21 mouse cellular contexts compared by ENCODE assay signal in the genomic region with DNA sequence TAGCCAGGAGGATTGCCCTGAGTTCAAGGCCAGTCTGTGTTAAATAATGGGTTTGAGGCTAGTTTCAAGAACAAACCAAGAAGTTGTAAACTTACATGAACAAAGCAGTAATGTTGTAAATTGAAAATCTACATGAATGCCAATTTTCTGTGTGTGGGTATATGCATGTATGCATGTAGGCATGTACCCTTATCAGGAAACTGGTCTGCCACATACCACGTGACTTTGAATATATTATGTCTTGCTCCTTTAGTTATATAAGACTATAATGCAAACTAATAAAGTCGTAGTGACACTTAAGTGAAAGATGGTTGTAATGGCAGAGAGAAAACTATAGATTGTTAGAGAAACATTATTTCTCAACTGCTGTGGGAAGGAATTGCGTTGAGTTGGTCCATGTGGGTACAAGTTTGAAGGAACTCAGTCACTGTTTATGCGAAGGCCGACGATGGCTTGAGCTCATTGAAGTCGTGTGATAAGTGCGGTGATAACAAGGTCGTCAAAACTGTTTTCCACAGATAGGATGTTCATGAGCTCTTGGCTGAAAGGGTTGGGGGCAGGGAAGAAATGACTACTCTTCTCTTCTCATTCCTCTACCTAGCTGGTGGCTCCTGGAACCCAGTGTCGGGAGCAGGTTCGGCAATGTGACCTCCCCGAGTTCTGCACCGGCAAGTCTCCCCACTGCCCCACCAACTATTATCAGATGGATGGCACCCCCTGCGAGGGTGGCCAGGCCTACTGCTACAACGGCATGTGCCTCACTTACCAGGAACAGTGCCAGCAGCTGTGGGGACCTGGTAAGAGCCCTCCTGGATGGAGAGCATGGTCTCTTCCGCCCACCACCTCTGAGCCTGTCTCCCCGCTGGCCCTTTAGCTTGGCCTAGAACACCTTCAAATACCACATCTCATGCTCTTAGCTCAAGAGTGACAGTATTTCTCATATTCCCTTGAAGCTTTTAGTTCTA. TPM values are rescaled to one million over a fixed set of nuclear protein-coding genes. Genes with fewer than 3 reads are reported as not detected.
DNase-seq lines count a peak whose midpoint lies in the region; ATAC-seq and TF ChIP-seq lines count a peak whose summit lies in the region.
"Had no signal": no experiment of that assay in that cellular context is flagged by ENCODE, and none has a peak within 500 bp of the region (broad histone marks: within the 10 kb centered on the region; RNA-seq: fewer than 3 reads in every experiment).

No protein-coding gene starts in this region.

- DNase-seq in heart, adult 11 months, result peak; percentile 90
- no peak for DNase-seq in heart, embryonic 10.5 days (ENCODE audit: low spot score)
- peak; percentile 16 for DNase-seq in c-Kit-positive CD71-positive TER-119-negative erythroid progenitor cells, embryonic 14.5 days (ENCODE audit: low read depth)
- peak; percentile 42 for DNase-seq in liver, embryonic 13.5 days
- DNase-seq in retina, embryonic 14.5 days (ENCODE audit: low spot score), result no peak
- DNase-seq in kidney, adult 11 months, result no peak
- DNase-seq: adrenal gland, postnatal 25 days; B cell, adult 2 months; cerebellum, adult 11-12 months; cerebellum, adult 9-10 months; cerebellum, postnatal 25 days; gastrocnemius, postnatal 10 days; heart, postnatal 14 days had no signal

- TF ChIP-seq POLR2A in myocyte (IDR thresholded peaks at IDR 0.05; ENCODE audit: insufficient read length, low read depth), result no peak

- ATAC-seq in liver, embryonic 13.5 days (ENCODE audit: low read depth), result peak; percentile 81
- ATAC-seq: CD4-positive, CD25-positive, alpha-beta regulatory T cell, adult 4 months; forebrain, embryonic 15.5 days; hindbrain, postnatal 0 days had no signal

- WGBS in heart, embryonic 10.5 days, result 73% methylated on average over 17 of the region's 17 CpGs
- 51% methylated on average over 17 of the region's 17 CpGs for WGBS in liver, embryonic 13.5 days (ENCODE audit: insufficient replicate concordance)

- H3K27me3 ChIP-seq in heart, embryonic 10.5 days (ENCODE audit: insufficient read depth, poor library complexity, severe bottlenecking), result no peaks in the 10 kb centered on the region
- 0 out of 2 replicates have a peak, but pooled peaks cover 4% of the 10 kb centered on the region for H3K27me3 ChIP-seq in liver, embryonic 13.5 days
- H3K27me3 ChIP-seq in myocyte (ENCODE audit: control insufficient read depth, insufficient read depth, insufficient read length), result no peaks in the 10 kb centered on the region
- H3K27me3 ChIP-seq: embryonic facial prominence, embryonic 12.5 days; forebrain, embryonic 15.5 days; heart, embryonic 15.5 days; hindbrain, embryonic 13.5 days had no signal

- no peak overlapping the region for H3K9ac ChIP-seq in liver, embryonic 13.5 days
- H3K9ac ChIP-seq: embryonic facial prominence, embryonic 12.5 days; forebrain, embryonic 15.5 days; heart, embryonic 15.5 days; hindbrain, embryonic 13.5 days had no signal

- H3K27ac ChIP-seq in heart, embryonic 10.5 days, result no peak overlapping the region
- H3K27ac ChIP-seq in liver, embryonic 13.5 days, result peak overlapping the region; percentile 66
- H3K27ac ChIP-seq: embryonic facial prominence, embryonic 12.5 days; forebrain, embryonic 15.5 days; hindbrain, embryonic 13.5 days; hindbrain, postnatal 0 days had no signal

- peaks cover 75% of the 10 kb centered on the region for H3K36me3 ChIP-seq in heart, embryonic 10.5 days
- no peaks in the 10 kb centered on the region for H3K36me3 ChIP-seq in liver, embryonic 13.5 days
- peaks cover 56% of the 10 kb centered on the region for H3K36me3 ChIP-seq in myocyte (ENCODE audit: control insufficient read depth, insufficient read depth)
- H3K36me3 ChIP-seq: G1E had no signal

- no peak overlapping the region for H3K4me3 ChIP-seq in heart, embryonic 10.5 days
- H3K4me3 ChIP-seq in liver, embryonic 13.5 days (replicated peaks), result no peak overlapping the region
- no peak overlapping the region for H3K4me3 ChIP-seq in myocyte
- H3K4me3 ChIP-seq: embryonic facial prominence, embryonic 12.5 days; forebrain, embryonic 15.5 days; heart, embryonic 15.5 days; hindbrain, embryonic 13.5 days had no signal

- no peaks in the 10 kb centered on the region for H3K79me2 ChIP-seq in myocyte (ENCODE audit: control insufficient read depth, insufficient read depth)

- peaks cover 13% of the 10 kb centered on the region for H3K4me1 ChIP-seq in heart, embryonic 10.5 days
- peaks cover 33% of the 10 kb centered on the region for H3K4me1 ChIP-seq in liver, embryonic 13.5 days (replicated peaks)
- H3K4me1 ChIP-seq: embryonic facial prominence, embryonic 12.5 days; forebrain, embryonic 15.5 days; hindbrain, embryonic 13.5 days had no signal

- no peaks in the 10 kb centered on the region for H3K9me3 ChIP-seq in heart, embryonic 10.5 days
- no peaks in the 10 kb centered on the region for H3K9me3 ChIP-seq in liver, embryonic 13.5 days (replicated peaks)
- H3K9me3 ChIP-seq: embryonic facial prominence, embryonic 12.5 days; forebrain, embryonic 15.5 days; G1E; heart, embryonic 15.5 days; hindbrain, embryonic 13.5 days had no signal

- H3ac ChIP-seq in myocyte (ENCODE audit: control insufficient read depth, insufficient read length), result no peak overlapping the region

- 0 out of 2 replicates have a peak overlapping the region, but pooled peaks have one; percentile 11 for H3K4me2 ChIP-seq in liver, embryonic 13.5 days
- no peak overlapping the region for H3K4me2 ChIP-seq in myocyte (ENCODE audit: low read depth)
- H3K4me2 ChIP-seq: embryonic facial prominence, embryonic 12.5 days; forebrain, embryonic 15.5 days; heart, embryonic 15.5 days; hindbrain, embryonic 13.5 days had no signal

TF ChIP-seq in myocyte, 11 proteins besides CTCF, POLR2A, EP300 and RAD21:
- TF ChIP-seq MYOG (IDR thresholded peaks at IDR 0.05; ENCODE audit: control insufficient read depth in 1 of 3, insufficient read depth in 1 of 3, insufficient read length in 2 of 3, low read depth in 2 of 3) (no peak), E2F4 (IDR thresholded peaks at IDR 0.05; ENCODE audit: insufficient read depth) (no peak), POLR2AphosphoS2 (IDR thresholded peaks at IDR 0.05; ENCODE audit: insufficient read length, low read depth) (peak; percentile 1), MAX (IDR thresholded peaks at IDR 0.05; ENCODE audit: low read depth) (no peak)
TF ChIP-seq in myocyte: peak in this region for 1.

RNA-seq across cellular contexts. Expression of gene Nipal4, which starts 35.0 kb away (rescaled TPM):
- polyA plus RNA-seq in heart, embryonic 10.5 days (2016; fragmentation: Nextera tagmentation; extraction: Ambion mirVana), result 7.8 and 15.7 TPM in 2 replicates
- polyA plus RNA-seq in liver, embryonic 13.5 days (2015; fragmentation: Nextera tagmentation; extraction: Ambion mirVana), result 0.06 and 0.08 TPM in 2 replicates
- polyA plus RNA-seq in myocyte (2012; fragmentation: generic; extraction: Trizol), result 0.02 TPM
- polyA plus RNA-seq: G1E had no signal

Comparison
In these comparisons a context has a peak if more than half of its experiments do, and no peak if none do; other contexts are left out.
1. DNase-seq: peak in heart, adult 11 months (single experiment), c-Kit-positive CD71-positive TER-119-negative erythroid progenitor cells, embryonic 14.5 days (single experiment) and liver, embryonic 13.5 days (single experiment); none in heart, embryonic 10.5 days (single experiment), retina, embryonic 14.5 days (single experiment) and kidney, adult 11 months (single experiment).